Mouse (Mus musculus): ENCODE measurements around the gene 4930544G11Rik. TPM values are rescaled to one million over a fixed set of nuclear protein-coding genes. Genes with fewer than 3 reads are reported as not detected.

4930544G11Rik gene
- total and polyA plus RNA-seq, 3 experiments: not detected

- Histone ChIP-seq H3K27ac (ENCODE audit: insufficient read depth, low read depth) (no peak overlapping the region), H3K9ac (ENCODE audit: insufficient read depth, low read depth) (no peak overlapping the region), H3K27me3 (replicated peaks) (no peaks in the 10 kb centered on the region), H3K9me3 (replicated peaks; ENCODE audit: low read length) (no peaks in the 10 kb centered on the region), H3K4me1 (ENCODE audit: control insufficient read depth in 1 of 2, insufficient read depth in 2 of 2) (peaks cover 2 to 12% of the 10 kb centered on the region in 2 experiments; a peak in 3 of 4 replicates), H3K4me2 (ENCODE audit: insufficient read depth, low read depth, poor library complexity, severe bottlenecking) (no peak overlapping the region), H3K36me3 (replicated peaks in 1 of 2; ENCODE audit: control insufficient read depth in 1 of 2, insufficient read depth in 1 of 2, low read length in 1 of 2) (no peaks in the 10 kb centered on the region), H3K79me2 (replicated peaks; ENCODE audit: control insufficient read depth, extremely low read depth, insufficient read depth, poor library complexity, severe bottlenecking) (no peaks in the 10 kb centered on the region), H3K4me3 (replicated peaks in 1 of 3; ENCODE audit: low read depth in 2 of 3, low read length in 2 of 3, poor library complexity in 1 of 3) (no peak overlapping the region)
- TF ChIP-seq EP300 (IDR thresholded peaks at IDR 0.05; ENCODE audit: low read length) (peak; percentile 65), IRF4 (IDR thresholded peaks at IDR 0.05; ENCODE audit: low read depth, low read length) (peak; percentile 67), USF1 (IDR thresholded peaks at IDR 0.05; ENCODE audit: low read depth, low read length) (no peak), CHD1 (IDR thresholded peaks at IDR 0.05; ENCODE audit: low read depth, low read length) (0 out of 2 replicates have a peak, but pooled peaks have one; percentile 25), ELF1 (IDR thresholded peaks at IDR 0.05; ENCODE audit: low read depth, low read length) (no peak), MAZ (IDR thresholded peaks at IDR 0.05; ENCODE audit: low read depth, low read length) (no peak), ZMIZ1 (IDR thresholded peaks at IDR 0.05; ENCODE audit: low read depth, low read length) (no peak)
- in situ Hi-C loops (cut with MboI; ENCODE audit: low pct_ligation_motif_present, low pct_unique_long_range_greater_than_20kb, low sequenced_read_pairs): no loop called here
- dilution Hi-C loops (cut with MboI; ENCODE audit: extremely low pct_ligation_motif_present, extremely low pct_unique_long_range_greater_than_20kb, low sequenced_read_pairs): no loop called here
- DNase-seq (ENCODE audit: extremely low read depth): peak; percentile 78
These were observed 21.9 kb upstream of the 4930544G11Rik start for GRCm38 (mm10) chr6:65930523-65930922.

DNA sequence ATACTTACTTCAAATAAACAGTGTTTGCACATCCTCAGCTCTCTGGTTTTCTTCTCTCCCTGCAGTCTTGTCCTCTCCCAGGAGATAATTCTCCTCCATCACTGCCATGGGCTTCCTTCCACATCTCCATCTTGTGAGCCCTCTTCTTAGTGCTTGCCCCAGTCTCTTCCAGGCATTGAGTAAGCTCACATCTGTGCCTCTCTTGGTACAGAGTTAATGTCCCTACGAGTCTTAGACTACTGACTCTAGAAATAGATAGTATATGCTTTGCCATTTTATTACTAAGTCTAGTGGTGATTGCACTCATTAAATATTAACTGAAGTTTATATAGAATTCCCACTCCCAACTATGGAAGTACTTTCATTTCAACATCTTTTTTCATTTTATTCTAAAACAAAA lies 19.6 kb upstream of the 4930544G11Rik start:
- Histone ChIP-seq H3K9ac (ENCODE audit: insufficient read depth, low read depth) (no peak overlapping the region), H3K79me2 (replicated peaks; ENCODE audit: control insufficient read depth, extremely low read depth, insufficient read depth, poor library complexity, severe bottlenecking) (no peaks in the 10 kb centered on the region), H3K9me3 (replicated peaks; ENCODE audit: low read length) (no peaks in the 10 kb centered on the region), H3K36me3 (replicated peaks in 1 of 2; ENCODE audit: control insufficient read depth in 1 of 2, insufficient read depth in 1 of 2, low read length in 1 of 2) (no peaks in the 10 kb centered on the region), H3K27ac (ENCODE audit: insufficient read depth, low read depth) (no peak overlapping the region), H3K4me1 (ENCODE audit: control insufficient read depth in 1 of 2, insufficient read depth in 2 of 2) (peaks cover 2 to 12% of the 10 kb centered on the region in 2 experiments; a peak in 3 of 4 replicates), H3K27me3 (replicated peaks) (no peaks in the 10 kb centered on the region), H3K4me3 (replicated peaks in 1 of 3; ENCODE audit: low read depth in 2 of 3, low read length in 2 of 3, poor library complexity in 1 of 3) (no peak overlapping the region), H3K4me2 (ENCODE audit: insufficient read depth, low read depth, poor library complexity, severe bottlenecking) (no peak overlapping the region)
- in situ Hi-C loops (cut with MboI; ENCODE audit: low pct_ligation_motif_present, low pct_unique_long_range_greater_than_20kb, low sequenced_read_pairs) (no loop called here), dilution Hi-C loops (cut with MboI; ENCODE audit: extremely low pct_ligation_motif_present, extremely low pct_unique_long_range_greater_than_20kb, low sequenced_read_pairs) (no loop called here)
- no peak for DNase-seq (ENCODE audit: extremely low read depth)
- TF ChIP-seq UBTF (IDR thresholded peaks at IDR 0.05; ENCODE audit: low read depth, low read length) (no peak), MXI1 (IDR thresholded peaks at IDR 0.05; ENCODE audit: low read depth, low read length) (no peak), TBP (conservative IDR thresholded peaks at IDR 0.05; ENCODE audit: low read depth, low read length) (no peak), POLR2AphosphoS2 (IDR thresholded peaks at IDR 0.05; ENCODE audit: low read depth, low read length) (no peak), MAZ (IDR thresholded peaks at IDR 0.05; ENCODE audit: low read depth, low read length) (no peak), MAX (IDR thresholded peaks at IDR 0.05; ENCODE audit: low read length) (no peak), USF1 (IDR thresholded peaks at IDR 0.05; ENCODE audit: low read depth, low read length) (no peak)

DNA sequence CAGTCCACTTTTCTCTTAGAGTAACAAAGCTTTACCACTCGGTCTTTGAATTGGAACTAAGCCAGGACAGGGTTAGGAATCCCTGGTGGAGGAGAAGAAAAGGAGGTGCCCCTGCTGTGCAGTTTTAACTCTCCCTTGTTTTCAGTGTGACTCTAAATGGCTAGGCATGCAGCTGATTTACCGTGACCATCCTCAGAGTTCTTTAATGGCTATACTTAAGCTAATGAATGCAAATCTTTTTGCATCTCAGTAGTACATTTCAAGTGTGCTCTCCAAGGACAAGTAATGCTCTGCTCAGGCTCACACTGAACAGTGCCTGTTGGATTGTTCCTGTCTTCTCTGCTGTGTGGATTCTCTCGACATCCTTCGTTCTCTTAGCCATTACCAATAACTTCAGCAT lies 19.2 kb upstream of the 4930544G11Rik start:
- Histone ChIP-seq H3K4me1 (ENCODE audit: control insufficient read depth in 1 of 2, insufficient read depth in 2 of 2) (peaks cover 2 to 12% of the 10 kb centered on the region in 2 experiments; a peak in 3 of 4 replicates), H3K36me3 (replicated peaks in 1 of 2; ENCODE audit: control insufficient read depth in 1 of 2, insufficient read depth in 1 of 2, low read length in 1 of 2) (no peaks in the 10 kb centered on the region), H3K9ac (ENCODE audit: insufficient read depth, low read depth) (no peak overlapping the region), H3K9me3 (replicated peaks; ENCODE audit: low read length) (no peaks in the 10 kb centered on the region), H3K27ac (ENCODE audit: insufficient read depth, low read depth) (no peak overlapping the region), H3K4me2 (ENCODE audit: insufficient read depth, low read depth, poor library complexity, severe bottlenecking) (no peak overlapping the region), H3K4me3 (replicated peaks in 1 of 3; ENCODE audit: low read depth in 2 of 3, low read length in 2 of 3, poor library complexity in 1 of 3) (no peak overlapping the region), H3K79me2 (replicated peaks; ENCODE audit: control insufficient read depth, extremely low read depth, insufficient read depth, poor library complexity, severe bottlenecking) (no peaks in the 10 kb centered on the region), H3K27me3 (replicated peaks) (no peaks in the 10 kb centered on the region)
- in situ Hi-C loops (cut with MboI; ENCODE audit: low pct_ligation_motif_present, low pct_unique_long_range_greater_than_20kb, low sequenced_read_pairs): no loop called here
- DNase-seq (ENCODE audit: extremely low read depth): no peak
- no peak for TF ChIP-seq ZKSCAN1 (IDR thresholded peaks at IDR 0.05; ENCODE audit: borderline replicate concordance, low read depth, low read length)
- no peak for TF ChIP-seq NELFE (IDR thresholded peaks at IDR 0.05; ENCODE audit: low read depth, low read length)
- no peak for TF ChIP-seq TBP (conservative IDR thresholded peaks at IDR 0.05; ENCODE audit: low read depth, low read length)
- TF ChIP-seq MAFK (IDR thresholded peaks at IDR 0.05; ENCODE audit: insufficient replicate concordance, low read length): no peak
- no peak for TF ChIP-seq BHLHE40 (IDR thresholded peaks at IDR 0.05; ENCODE audit: low read depth, low read length)
- TF ChIP-seq SIN3A (IDR thresholded peaks at IDR 0.05; ENCODE audit: low read length): no peak
- no peak for TF ChIP-seq E2F4 (IDR thresholded peaks at IDR 0.05; ENCODE audit: insufficient replicate concordance, low read depth, low read length)
- no peak for TF ChIP-seq EP300 (IDR thresholded peaks at IDR 0.05; ENCODE audit: low read length)
- TF ChIP-seq MAX (IDR thresholded peaks at IDR 0.05; ENCODE audit: low read length): no peak
- no peak for TF ChIP-seq POLR2A (IDR thresholded peaks at IDR 0.05; ENCODE audit: low read depth, low read length)
- no peak for TF ChIP-seq JUND (conservative IDR thresholded peaks at IDR 0.05; ENCODE audit: low read depth, low read length)
- no peak for TF ChIP-seq CHD1 (IDR thresholded peaks at IDR 0.05; ENCODE audit: low read depth, low read length)
- no peak for TF ChIP-seq ELF1 (IDR thresholded peaks at IDR 0.05; ENCODE audit: low read depth, low read length)
- no peak for TF ChIP-seq JUN (IDR thresholded peaks at IDR 0.05; ENCODE audit: insufficient read depth, low read depth, low read length)
- dilution Hi-C loops (cut with MboI; ENCODE audit: extremely low pct_ligation_motif_present, extremely low pct_unique_long_range_greater_than_20kb, low sequenced_read_pairs): no loop called here

Measured in CH12.LX (cell line).